Mouse (Mus musculus) heart, postnatal 0 days (tissue): ENCODE results near the gene Tbc1d16.

Source experiments
- CTCF ChIP-seq: IDR thresholded peaks from 2 replicates; pipeline ENCODE4 v1.5.1; 2016; ENCODE audit warnings: antibody characterized with exemption, control low read depth, low read depth
- EP300 ChIP-seq: IDR thresholded peaks from 2 replicates; pipeline ENCODE4 v1.6.1; 2016; ENCODE audit warnings: antibody characterized with exemption, low read depth

DNA sequence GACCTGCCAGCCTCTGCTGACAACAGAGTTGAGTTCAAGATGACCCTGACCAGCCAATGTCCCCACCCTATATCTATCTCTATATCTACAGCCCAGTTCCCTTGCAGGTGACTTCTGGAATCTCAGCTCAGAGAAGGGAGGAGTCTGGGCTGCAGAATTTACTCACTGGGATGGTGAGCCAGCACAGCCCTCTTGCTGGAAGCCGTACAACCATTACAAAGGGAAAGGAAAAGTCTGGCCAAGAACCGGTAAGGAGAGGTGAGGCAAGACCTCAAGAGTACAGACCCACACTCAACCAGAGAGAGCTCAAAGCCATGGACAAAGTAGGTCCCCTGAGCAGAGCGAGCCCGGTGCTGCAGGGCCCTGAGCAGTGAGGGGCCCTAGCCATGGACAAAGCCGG is 36.1 kb downstream of the Tbc1d16 start:
- TF ChIP-seq CTCF (no peak), EP300 (no peak)
